Mouse (Mus musculus) brain, embryonic 14.5 days (tissue): Measurements from ENCODE around the gene Mall.

ENCODE experiments used
- CTCF ChIP-seq: fragments of 200-500 bp; IDR thresholded peaks from 2 replicates; pipeline ENCODE4 v1.5.1; 2012; ENCODE audit warnings: inconsistent platforms, mild to moderate bottlenecking, moderate library complexity, borderline replicate concordance; ENCODE audit not compliant: insufficient read depth, insufficient read length; ENCODE audit errors: extremely low read depth
- POLR2A ChIP-seq: fragments of 200-500 bp; IDR thresholded peaks from 2 replicates; pipeline ENCODE4 v1.6.1; 2012; ENCODE audit warnings: mild to moderate bottlenecking, inconsistent platforms, borderline replicate concordance; ENCODE audit not compliant: poor library complexity, insufficient read depth, insufficient read length, severe bottlenecking; ENCODE audit errors: extremely low read depth

- TF ChIP-seq CTCF (no peak), POLR2A (no peak)
Measured at GRCm38 (mm10) chr2:127774578-127774941, 44.8 kb upstream of the Mall start.
